Comparison of ENCODE assay signal across 15 mouse cellular contexts in genomic region chr15:94495936-94496335, GRCm38 (mm10). TPM values are rescaled to one million over a fixed set of nuclear protein-coding genes. Genes with fewer than 3 reads are reported as not detected.
A peak's percentile ranks its signal among the peaks of the same experiment; 100 is the strongest.
DNase-seq lines count a peak whose midpoint lies in the region; ATAC-seq and TF ChIP-seq lines count a peak whose summit lies in the region.
"Had no signal": no experiment of that assay in that cellular context is flagged by ENCODE, and none has a peak within 500 bp of the region (broad histone marks: within the 10 kb centered on the region; RNA-seq: fewer than 3 reads in every experiment).

No protein-coding gene starts in this region.

- H3K9me3 ChIP-seq in lung, embryonic 14.5 days (ENCODE audit: low read depth, low read length), result no peaks in the 10 kb centered on the region; the same call in 1 of the 2 replicates
- H3K9me3 ChIP-seq: embryonic facial prominence, embryonic 12.5 days; midbrain, embryonic 12.5 days had no signal

- no peak overlapping the region for H3K4me3 ChIP-seq in lung, embryonic 14.5 days (ENCODE audit: low read depth, low read length)
- peak overlapping the region; percentile 33 for H3K4me3 ChIP-seq in testis, adult 2 months (ENCODE audit: control insufficient read depth, low read depth, low read length)
- H3K4me3 ChIP-seq: embryonic facial prominence, embryonic 12.5 days; forebrain, embryonic 12.5 days; liver, embryonic 13.5 days; midbrain, embryonic 12.5 days; myocyte had no signal

- DNase-seq in cerebellum, postnatal 10 days, result peak; percentile 25 to 42
- DNase-seq in cerebellum, adult 18-20 months, result no peak
- no peak for DNase-seq in lung, embryonic 14.5 days
- no peak for DNase-seq in lung, postnatal 4 days
- peak; percentile 55 for DNase-seq in ZHBTc4 (ENCODE audit: low read depth, low spot score)
- DNase-seq in T-cell, adult 2 months (ENCODE audit: low spot score), result no peak
- DNase-seq: cerebellum, adult 9-10 months; layer of hippocampus, adult 9-11 months; liver, embryonic 13.5 days had no signal

- 70% methylated on average over 10 of the region's 10 CpGs for WGBS in lung, embryonic 14.5 days

- TF ChIP-seq POLR2A in testis, adult 2 months (IDR thresholded peaks at IDR 0.05; ENCODE audit: control insufficient read depth, low read depth, low read length), result no peak

- H3K27me3 ChIP-seq in lung, embryonic 14.5 days (ENCODE audit: insufficient read depth, low read length), result no peaks in the 10 kb centered on the region
- no peaks in the 10 kb centered on the region for H3K27me3 ChIP-seq in testis, adult 2 months (ENCODE audit: control insufficient read depth, insufficient read depth, low read length)
- H3K27me3 ChIP-seq: embryonic facial prominence, embryonic 12.5 days; forebrain, embryonic 12.5 days; liver, embryonic 13.5 days; midbrain, embryonic 12.5 days had no signal

- TF ChIP-seq CTCF in lung, embryonic 14.5 days (IDR thresholded peaks at IDR 0.05; ENCODE audit: low read depth), result peak; percentile 20; the same call in 1 of the 2 replicates
- TF ChIP-seq CTCF in testis, adult 2 months (IDR thresholded peaks at IDR 0.05; ENCODE audit: control insufficient read depth, insufficient read depth, insufficient replicate concordance, low read depth, low read length), result peak; percentile 65; the same call in 1 of the 2 replicates

- H3K4me2 ChIP-seq in lung, embryonic 14.5 days, result no peak overlapping the region
- H3K4me2 ChIP-seq: embryonic facial prominence, embryonic 12.5 days; forebrain, embryonic 12.5 days; liver, embryonic 13.5 days; midbrain, embryonic 12.5 days had no signal

- no peak overlapping the region for H3K9ac ChIP-seq in lung, embryonic 14.5 days
- H3K9ac ChIP-seq: embryonic facial prominence, embryonic 12.5 days; forebrain, embryonic 12.5 days; liver, embryonic 13.5 days; midbrain, embryonic 12.5 days had no signal

- H3K27ac ChIP-seq in lung, embryonic 14.5 days (ENCODE audit: low read depth), result no peak overlapping the region
- no peak overlapping the region for H3K27ac ChIP-seq in testis, adult 2 months (ENCODE audit: control insufficient read depth, insufficient read depth, low read depth, low read length)
- H3K27ac ChIP-seq: embryonic facial prominence, embryonic 12.5 days; forebrain, embryonic 12.5 days; liver, embryonic 13.5 days; midbrain, embryonic 12.5 days had no signal

- no peaks in the 10 kb centered on the region for H3K36me3 ChIP-seq in lung, embryonic 14.5 days (ENCODE audit: insufficient read depth)
- no peaks in the 10 kb centered on the region for H3K36me3 ChIP-seq in testis, adult 2 months (ENCODE audit: control insufficient read depth, insufficient read depth, low read length)
- H3K36me3 ChIP-seq: embryonic facial prominence, embryonic 12.5 days; forebrain, embryonic 12.5 days; liver, embryonic 13.5 days; midbrain, embryonic 12.5 days had no signal

- no peak for ATAC-seq in lung, embryonic 14.5 days (ENCODE audit: insufficient read depth)
- ATAC-seq in cerebellum, adult (ENCODE audit: insufficient number of reproducible peaks, low FRiP score, low TSS enrichment), result no peak

- H3K4me1 ChIP-seq in lung, embryonic 14.5 days (ENCODE audit: insufficient read depth), result no peaks in the 10 kb centered on the region
- peaks cover 4% of the 10 kb centered on the region for H3K4me1 ChIP-seq in testis, adult 2 months (ENCODE audit: control insufficient read depth, insufficient read depth, low read length)
- H3K4me1 ChIP-seq: embryonic facial prominence, embryonic 12.5 days; forebrain, embryonic 12.5 days; liver, embryonic 13.5 days; midbrain, embryonic 12.5 days had no signal

RNA-seq across cellular contexts. Expression of gene Adamts20, which starts 30.7 kb away (rescaled TPM):
- polyA plus RNA-seq in lung, embryonic 14.5 days (2014; fragmentation: Nextera tagmentation; extraction: Ambion mirVana), result 5.0 and 5.4 TPM in 2 replicates
- polyA plus RNA-seq in testis, adult 2 months (2012; rRNA removed), result 1.4 and 1.5 TPM in 2 replicates
- polyA plus RNA-seq: myocyte had no signal

RNA-seq across cellular contexts. Expression of gene Pus7l, which starts 47.4 kb away (rescaled TPM):
- 9.5 and 10.5 TPM in 2 replicates for polyA plus RNA-seq in lung, embryonic 14.5 days (2014; fragmentation: Nextera tagmentation; extraction: Ambion mirVana)
- polyA plus RNA-seq in testis, adult 2 months (2012; rRNA removed), result 4.5 and 5.3 TPM in 2 replicates

RNA-seq across cellular contexts. Expression of gene Irak4, which starts 47.5 kb away (rescaled TPM):
- polyA plus RNA-seq in lung, embryonic 14.5 days (2014; fragmentation: Nextera tagmentation; extraction: Ambion mirVana), result 6.9 and 8.4 TPM in 2 replicates
- 4.7 and 5.1 TPM in 2 replicates for polyA plus RNA-seq in testis, adult 2 months (2012; rRNA removed)

Comparison
In these comparisons a context has a peak if more than half of its experiments do, and no peak if none do; other contexts are left out.
1. DNase-seq: peak in cerebellum, postnatal 10 days (2 of 2) and ZHBTc4 (single experiment); none in cerebellum, adult 18-20 months (0 of 2), lung, embryonic 14.5 days (single experiment), lung, postnatal 4 days (0 of 2) and T-cell, adult 2 months (single experiment).